Mouse (Mus musculus): ENCODE measurements at regions not wholly inside any gene's neighbourhood (a gene's known extent, or its start where the extent isn't known, plus 50 kb on each side); places are given as distances from the start of the nearest gene placed in this dataset.

- DNase-seq (ENCODE audit: low read depth), result peak; percentile 64
- no peak for TF ChIP-seq CTCF (IDR thresholded peaks at IDR 0.05; ENCODE audit: borderline replicate concordance, extremely low read depth, insufficient read depth, insufficient read length)
- no peak for TF ChIP-seq POLR2A (IDR thresholded peaks at IDR 0.05; ENCODE audit: borderline replicate concordance, extremely low read depth, insufficient read depth, insufficient read length, poor library complexity, severe bottlenecking)
Measured at GRCm38 (mm10) chr17:7467638-7468037, 82.4 kb upstream of the Unc93a2 start.

GRCm38 (mm10) chr17:7464901-7465300 lies 79.6 kb upstream of the Unc93a2 start:
- TF ChIP-seq POLR2A (IDR thresholded peaks at IDR 0.05; ENCODE audit: borderline replicate concordance, extremely low read depth, insufficient read depth, insufficient read length, poor library complexity, severe bottlenecking) (no peak), CTCF (IDR thresholded peaks at IDR 0.05; ENCODE audit: borderline replicate concordance, extremely low read depth, insufficient read depth, insufficient read length) (no peak)

GRCm38 (mm10) chr17:7461164-7461563 lies 75.9 kb upstream of the Unc93a2 start:
- TF ChIP-seq CTCF (IDR thresholded peaks at IDR 0.05; ENCODE audit: borderline replicate concordance, extremely low read depth, insufficient read depth, insufficient read length), result no peak
- TF ChIP-seq POLR2A (IDR thresholded peaks at IDR 0.05; ENCODE audit: borderline replicate concordance, extremely low read depth, insufficient read depth, insufficient read length, poor library complexity, severe bottlenecking), result no peak
- DNase-seq (ENCODE audit: low read depth), result peak; percentile 84

More at GRCm38 (mm10) chr17:7464901-7465300, 79.6 kb upstream of the Unc93a2 start:
- no peak for DNase-seq (ENCODE audit: low read depth)

GRCm38 (mm10) chr17:7456939-7457338 lies 71.7 kb upstream of the Unc93a2 start:
- no peak for DNase-seq (ENCODE audit: low read depth)
- TF ChIP-seq CTCF (IDR thresholded peaks at IDR 0.05; ENCODE audit: borderline replicate concordance, extremely low read depth, insufficient read depth, insufficient read length) (no peak), POLR2A (IDR thresholded peaks at IDR 0.05; ENCODE audit: borderline replicate concordance, extremely low read depth, insufficient read depth, insufficient read length, poor library complexity, severe bottlenecking) (no peak)

GRCm38 (mm10) chr17:7443822-7444221 lies 58.6 kb upstream of the Unc93a2 start:
- TF ChIP-seq POLR2A (IDR thresholded peaks at IDR 0.05; ENCODE audit: borderline replicate concordance, extremely low read depth, insufficient read depth, insufficient read length, poor library complexity, severe bottlenecking), result no peak
- peak; percentile 53; the same call in 1 of the 2 replicates for TF ChIP-seq CTCF (IDR thresholded peaks at IDR 0.05; ENCODE audit: borderline replicate concordance, extremely low read depth, insufficient read depth, insufficient read length)
- DNase-seq (ENCODE audit: low read depth), result peak; percentile 77

GRCm38 (mm10) chr17:7435075-7435474 lies 49.8 kb upstream of the Unc93a2 start:
- TF ChIP-seq POLR2A (IDR thresholded peaks at IDR 0.05; ENCODE audit: borderline replicate concordance, extremely low read depth, insufficient read depth, insufficient read length, poor library complexity, severe bottlenecking), result no peak
- no peak for TF ChIP-seq CTCF (IDR thresholded peaks at IDR 0.05; ENCODE audit: borderline replicate concordance, extremely low read depth, insufficient read depth, insufficient read length)
- DNase-seq (ENCODE audit: low read depth), result no peak
